Mouse (Mus musculus) heart, embryonic 16.5 days (tissue): ENCODE results near the gene Bdh2. TPM values are rescaled to one million over a fixed set of nuclear protein-coding genes. Genes with fewer than 3 reads are reported as not detected.

Source experiments
- ATAC-seq: fragments of 200-750 bp; cut with Nextera tagmentation; replicated peaks from 2 replicates; pipeline ENCODE4 v1.8.0; 2017; ENCODE audit warnings: moderate number of reproducible peaks; ENCODE audit not compliant: insufficient read depth, low FRiP score; ENCODE audit errors: extremely low read depth
- H3K27ac ChIP-seq: fragments of 300-500 bp; sonication (generic); 2 replicates; pipeline ENCODE4 v1.5.1; 2014; ENCODE audit warnings: mild to moderate bottlenecking, low read length, control low read depth, moderate library complexity
- H3K27me3 ChIP-seq: fragments of 300-500 bp; sonication (generic); 2 replicates; pipeline ENCODE4 v1.6.1; 2014; ENCODE audit warnings: low read length, mixed read lengths; ENCODE audit not compliant: control insufficient read depth, insufficient read depth
- H3K36me3 ChIP-seq: fragments of 300-500 bp; sonication (generic); 2 replicates; pipeline ENCODE4 v1.6.1; 2014; ENCODE audit not compliant: control insufficient read depth, insufficient read depth
- H3K4me1 ChIP-seq: fragments of 300-500 bp; sonication (generic); 2 replicates; pipeline ENCODE4 v1.6.1; 2014; ENCODE audit warnings: low read length, mixed read lengths; ENCODE audit not compliant: control insufficient read depth, insufficient read depth
- H3K4me2 ChIP-seq: fragments of 300-500 bp; sonication (generic); 2 replicates; pipeline ENCODE4 v1.6.1; 2014; ENCODE audit warnings: low read depth, mild to moderate bottlenecking, control low read depth, low read length
- H3K4me3 ChIP-seq: fragments of 300-500 bp; sonication (generic); 2 replicates; pipeline ENCODE4 v1.5.1; 2014; ENCODE audit warnings: mild to moderate bottlenecking, control low read depth, low read length
- H3K9ac ChIP-seq: fragments of 300-500 bp; sonication (generic); 2 replicates; pipeline ENCODE4 v1.6.1; 2014; ENCODE audit warnings: low read length, control low read depth
- H3K9me3 ChIP-seq: fragments of 300-500 bp; sonication (generic); replicated peaks from 2 replicates; pipeline ENCODE4 v1.6.1; 2016; ENCODE audit warnings: low read length; ENCODE audit not compliant: control insufficient read depth
- WGBS: fragments of 180-500 bp; shearing (Covaris S2); extraction: QIAGEN DNeasy Blood & Tissue Kit; methylation state at CpG from one replicate; pipeline ENCODE4 v1.1.7; 2014; 5-methylcytosine and 5-hydroxymethylcytosine counted together
- polyA plus RNA-seq: library from polyadenylated mRNA; unstranded; fragments of >200 nt; fragmentation: Nextera tagmentation; extraction: Ambion mirVana; gene quantifications from 2 replicates; pipeline ENCODE4 v1.2.1, GENCODE M21; 2015

Gene Bdh2
- polyA plus RNA-seq, 1 experiment from 2014 or later: 2.5 TPM

DNA sequence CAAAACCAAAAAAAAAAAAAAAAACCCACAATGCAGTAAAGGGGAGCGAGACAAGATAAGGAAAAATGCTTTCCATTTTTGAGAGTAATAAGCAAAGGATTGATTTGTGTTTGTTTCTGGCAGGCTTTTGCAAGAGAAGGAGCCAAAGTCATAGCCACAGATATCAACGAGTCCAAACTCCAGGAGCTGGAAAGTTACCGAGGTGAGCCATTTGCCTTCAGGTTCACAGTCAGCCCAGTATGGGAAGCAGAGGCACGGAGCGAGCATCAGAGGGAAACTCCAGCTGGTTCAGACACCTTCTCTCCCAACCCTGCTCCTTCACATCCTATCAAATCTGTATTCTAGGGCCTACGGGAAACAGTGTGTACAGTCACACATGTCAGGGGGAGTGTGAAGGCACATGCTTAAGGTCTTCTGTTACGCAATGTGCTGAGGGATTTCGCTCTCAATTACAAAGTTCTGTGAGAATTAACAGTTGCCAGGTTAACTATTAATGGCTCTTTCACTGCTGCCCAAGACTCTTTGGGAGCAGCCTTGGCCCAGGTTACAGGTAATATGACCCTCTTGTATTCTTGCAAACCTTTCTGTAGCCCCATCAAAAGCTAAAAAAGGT is 7.2 kb downstream of the Bdh2 start:
- WGBS: 73% methylated on average over 8 of the region's 8 CpGs
- no peak overlapping the region for H3K4me2 ChIP-seq
- no peaks in the 10 kb centered on the region for H3K36me3 ChIP-seq
- H3K9ac ChIP-seq: no peak overlapping the region
- H3K9me3 ChIP-seq: no peaks in the 10 kb centered on the region
- H3K27ac ChIP-seq: no peak overlapping the region
- ATAC-seq: no peak
- H3K4me1 ChIP-seq: no peaks in the 10 kb centered on the region
- H3K4me3 ChIP-seq: no peak overlapping the region
- H3K27me3 ChIP-seq: no peaks in the 10 kb centered on the region

DNA sequence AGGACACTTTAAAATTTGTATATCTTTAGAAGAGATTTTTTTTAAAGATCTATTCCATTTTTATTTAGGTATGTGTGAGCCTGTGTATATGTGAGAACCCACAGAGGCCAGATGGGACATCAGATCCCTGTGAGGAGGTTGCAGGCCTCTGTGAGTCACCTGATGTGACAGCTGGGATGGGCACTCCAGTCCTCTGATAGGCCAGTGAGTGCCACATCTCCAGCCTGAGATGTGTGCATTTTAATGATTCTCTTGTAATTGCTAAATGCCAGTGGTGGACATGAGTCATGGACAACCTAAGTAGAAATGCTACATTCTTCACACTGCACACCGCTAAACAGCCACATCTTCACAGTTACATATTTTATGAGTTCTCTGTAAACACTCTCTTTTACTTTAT is 8.1 kb downstream of the Bdh2 start:
- H3K4me3 ChIP-seq: no peak overlapping the region
- H3K4me1 ChIP-seq: no peaks in the 10 kb centered on the region
- no peak overlapping the region for H3K27ac ChIP-seq
- WGBS: 85% methylated on average over 1 of the region's 1 CpGs
- H3K27me3 ChIP-seq: no peaks in the 10 kb centered on the region
- H3K4me2 ChIP-seq: no peak overlapping the region
- no peaks in the 10 kb centered on the region for H3K9me3 ChIP-seq
- ATAC-seq: no peak
- H3K36me3 ChIP-seq: no peaks in the 10 kb centered on the region
- H3K9ac ChIP-seq: no peak overlapping the region

DNA sequence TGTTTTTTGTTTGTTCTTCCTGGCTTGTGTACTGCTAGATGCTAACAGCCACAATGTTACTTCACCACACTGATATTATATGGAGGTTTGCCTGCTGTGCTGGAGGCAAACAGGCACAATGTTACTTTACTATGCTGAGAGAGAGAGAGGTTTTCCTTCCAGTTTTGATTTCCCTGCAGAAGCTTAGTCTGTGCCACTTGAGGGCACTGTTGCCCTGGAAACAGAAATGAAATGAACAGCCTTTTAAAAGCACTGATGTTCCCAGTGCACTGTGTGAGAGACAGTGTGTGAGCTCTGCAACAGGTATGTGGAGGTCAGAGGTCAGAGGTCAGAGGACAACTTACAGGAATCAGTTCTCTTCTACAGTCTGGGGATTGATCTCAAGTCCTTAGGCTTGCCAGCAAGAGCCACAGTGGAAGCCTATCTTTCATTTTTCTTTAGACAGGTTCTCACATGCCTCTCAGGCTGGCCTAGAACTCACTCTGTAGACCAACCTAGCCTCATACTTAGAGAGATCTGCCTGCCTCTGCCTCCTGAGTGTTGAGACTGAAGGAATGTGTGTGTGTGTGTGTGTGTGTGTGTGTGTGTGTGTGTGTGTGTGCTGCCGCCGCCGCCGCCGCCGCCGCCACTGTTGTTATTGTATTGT is 9.4 kb downstream of the Bdh2 start:
- H3K4me1 ChIP-seq: no peaks in the 10 kb centered on the region
- H3K4me3 ChIP-seq: no peak overlapping the region
- H3K27me3 ChIP-seq: no peaks in the 10 kb centered on the region
- H3K9ac ChIP-seq: no peak overlapping the region
- no peak for ATAC-seq
- no peaks in the 10 kb centered on the region for H3K9me3 ChIP-seq
- H3K36me3 ChIP-seq: no peaks in the 10 kb centered on the region
- H3K4me2 ChIP-seq: no peak overlapping the region
- WGBS: 95% methylated on average over 7 of the region's 7 CpGs
- no peak overlapping the region for H3K27ac ChIP-seq

DNA sequence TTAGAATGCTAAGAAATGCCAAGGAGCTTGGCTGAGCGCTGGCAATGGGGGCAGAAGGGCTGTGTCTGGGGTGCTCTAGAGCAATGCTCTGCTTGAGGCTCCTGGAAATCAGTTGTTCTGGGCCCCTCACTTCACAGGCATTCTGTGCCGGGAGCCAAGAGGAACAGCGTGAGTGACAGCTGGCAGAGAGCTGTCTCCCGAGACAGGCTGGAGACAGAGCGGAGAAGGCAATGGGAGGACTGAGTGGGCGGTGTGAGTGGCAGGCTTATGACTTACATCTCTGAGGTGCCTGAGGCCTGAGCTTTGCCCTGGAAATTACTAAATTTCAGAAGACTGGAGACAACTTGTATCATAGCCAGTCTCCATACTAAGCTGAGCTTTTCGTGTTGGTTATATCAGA is 12.7 kb downstream of the Bdh2 start:
- Histone ChIP-seq H3K36me3 (no peaks in the 10 kb centered on the region), H3K9ac (no peak overlapping the region), H3K4me1 (no peaks in the 10 kb centered on the region), H3K4me2 (no peak overlapping the region), H3K27me3 (no peaks in the 10 kb centered on the region), H3K27ac (no peak overlapping the region), H3K4me3 (no peak overlapping the region), H3K9me3 (no peaks in the 10 kb centered on the region)
- 40% methylated on average over 7 of the region's 7 CpGs for WGBS
- ATAC-seq: no peak; the same call in 1 of the 2 replicates

DNA sequence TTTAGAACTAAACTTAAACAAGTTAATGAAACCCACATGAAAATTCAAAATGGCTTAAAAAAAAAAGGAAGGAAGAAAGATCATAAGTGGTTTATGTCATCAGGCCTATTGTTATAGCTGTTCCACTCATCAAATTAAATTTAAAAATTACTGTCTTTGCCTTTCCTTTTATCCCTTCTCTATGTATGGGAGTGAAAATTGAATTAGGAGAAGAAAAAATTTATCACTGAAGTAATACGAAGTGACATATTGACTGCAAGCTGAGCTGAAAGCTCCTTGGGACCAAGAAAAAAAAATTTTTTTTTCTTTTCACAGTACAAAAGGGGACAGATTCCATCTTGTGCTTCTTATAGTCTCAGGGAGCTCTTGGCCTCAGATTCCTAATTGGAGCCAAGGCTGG is 14.5 kb downstream of the Bdh2 start:
- H3K4me1 ChIP-seq: no peaks in the 10 kb centered on the region
- no peak overlapping the region for H3K27ac ChIP-seq
- WGBS: 87% methylated on average over 1 of the region's 1 CpGs
- ATAC-seq: no peak
- no peak overlapping the region for H3K9ac ChIP-seq
- no peaks in the 10 kb centered on the region for H3K36me3 ChIP-seq
- no peaks in the 10 kb centered on the region for H3K27me3 ChIP-seq
- H3K4me2 ChIP-seq: no peak overlapping the region
- H3K9me3 ChIP-seq: no peaks in the 10 kb centered on the region
- H3K4me3 ChIP-seq: no peak overlapping the region

DNA sequence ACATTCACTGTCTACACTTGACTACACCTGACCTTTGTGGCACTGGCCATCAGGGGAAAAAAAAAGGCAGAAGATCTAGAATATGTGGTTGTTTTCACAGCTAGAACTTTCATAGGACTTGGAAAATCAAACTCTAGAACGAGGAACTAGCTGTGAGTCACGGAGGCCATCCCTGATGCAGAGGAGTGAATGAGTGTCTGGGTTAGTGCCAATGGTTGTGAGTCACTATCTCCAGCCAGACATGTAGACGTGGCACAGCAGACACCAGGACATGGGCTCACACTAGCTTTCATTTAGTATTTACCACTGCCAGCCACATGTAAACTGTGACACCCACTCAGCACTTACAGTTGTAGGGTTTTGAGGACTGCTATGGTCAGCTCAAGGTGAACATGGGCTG is 17.5 kb downstream of the Bdh2 start:
- 48% methylated on average over 3 of the region's 3 CpGs for WGBS
- no peaks in the 10 kb centered on the region for H3K9me3 ChIP-seq
- no peaks in the 10 kb centered on the region for H3K27me3 ChIP-seq
- H3K4me1 ChIP-seq: no peaks in the 10 kb centered on the region
- no peaks in the 10 kb centered on the region for H3K36me3 ChIP-seq
- ATAC-seq: no peak
- no peak overlapping the region for H3K27ac ChIP-seq
- no peak overlapping the region for H3K9ac ChIP-seq
- H3K4me2 ChIP-seq: no peak overlapping the region
- H3K4me3 ChIP-seq: no peak overlapping the region

DNA sequence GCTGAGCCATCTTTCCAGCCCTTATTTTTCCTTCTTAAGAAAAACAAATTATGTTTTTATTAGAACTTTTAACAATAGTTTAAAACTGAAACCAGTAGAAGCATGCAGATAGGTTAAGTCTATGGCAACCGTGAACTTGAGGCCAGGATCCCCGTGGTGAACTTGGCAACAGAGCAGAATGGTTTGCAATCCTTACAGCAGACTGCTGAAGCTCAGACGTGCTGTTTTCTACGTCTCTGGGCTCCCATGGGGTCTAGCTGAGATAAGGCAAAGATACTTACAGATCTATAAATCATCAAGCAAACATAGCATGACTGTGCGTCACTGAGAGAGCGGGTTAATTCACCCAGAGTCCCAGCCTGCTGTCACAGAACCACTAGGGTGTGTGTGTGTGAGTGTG is 19.1 kb downstream of the Bdh2 start:
- no peaks in the 10 kb centered on the region for H3K36me3 ChIP-seq
- no peak overlapping the region for H3K27ac ChIP-seq
- H3K4me3 ChIP-seq: no peak overlapping the region
- H3K9me3 ChIP-seq: no peaks in the 10 kb centered on the region
- no peak for ATAC-seq
- WGBS: 58% methylated on average over 6 of the region's 6 CpGs
- no peak overlapping the region for H3K9ac ChIP-seq
- H3K4me1 ChIP-seq: no peaks in the 10 kb centered on the region
- H3K27me3 ChIP-seq: no peaks in the 10 kb centered on the region
- H3K4me2 ChIP-seq: no peak overlapping the region

DNA sequence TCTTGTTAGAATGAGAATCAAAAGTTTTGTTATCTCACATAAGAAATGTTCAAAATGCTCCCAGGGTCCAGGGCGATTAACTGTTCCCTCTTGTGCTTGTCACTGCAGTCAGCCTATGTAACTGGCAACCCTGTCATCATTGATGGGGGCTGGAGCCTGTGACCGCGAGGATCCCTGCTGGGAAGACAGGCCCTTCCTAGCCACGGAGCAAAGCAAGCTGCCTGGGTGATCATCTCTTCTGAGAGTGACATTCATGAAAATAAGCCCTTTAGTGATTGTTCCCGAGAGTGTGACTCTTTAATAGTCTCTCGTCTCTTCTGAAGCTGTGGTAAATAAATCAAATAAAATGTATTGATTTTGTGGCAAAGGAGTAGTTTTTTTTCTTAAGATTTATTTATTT is 23.0 kb downstream of the Bdh2 start:
- Histone ChIP-seq H3K9me3 (no peaks in the 10 kb centered on the region), H3K27me3 (no peaks in the 10 kb centered on the region), H3K36me3 (no peaks in the 10 kb centered on the region), H3K4me2 (no peak overlapping the region), H3K4me1 (peaks cover 7% of the 10 kb centered on the region), H3K27ac (no peak overlapping the region), H3K4me3 (no peak overlapping the region), H3K9ac (no peak overlapping the region)
- no peak for ATAC-seq
- WGBS: 47% methylated on average over 6 of the region's 6 CpGs

DNA sequence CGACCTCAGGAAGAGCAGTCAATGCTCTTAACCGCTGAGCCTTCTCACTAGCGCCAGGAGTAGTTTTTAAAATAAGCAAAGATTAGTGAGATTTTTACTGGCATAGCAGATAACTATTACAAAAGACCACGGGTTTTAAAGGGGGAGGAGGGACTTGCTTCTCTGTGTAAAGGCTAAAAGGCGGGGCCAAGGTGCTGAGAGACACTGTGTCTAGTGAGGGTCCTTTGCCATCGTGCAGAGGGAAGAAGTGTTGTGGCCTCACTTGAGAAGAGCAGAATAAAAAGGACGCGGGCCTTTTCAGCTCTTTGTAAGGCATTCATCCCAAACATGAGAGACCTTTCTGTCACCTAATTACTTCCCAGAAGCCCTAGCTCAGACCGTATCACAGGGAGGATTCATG is 23.5 kb downstream of the Bdh2 start:
- no peak for ATAC-seq
- H3K27me3 ChIP-seq: no peaks in the 10 kb centered on the region
- WGBS: 43% methylated on average over 9 of the region's 9 CpGs
- H3K4me1 ChIP-seq: peaks cover 7% of the 10 kb centered on the region
- no peak overlapping the region for H3K27ac ChIP-seq
- H3K4me3 ChIP-seq: no peak overlapping the region
- no peaks in the 10 kb centered on the region for H3K36me3 ChIP-seq
- no peak overlapping the region for H3K9ac ChIP-seq
- H3K4me2 ChIP-seq: no peak overlapping the region
- H3K9me3 ChIP-seq: no peaks in the 10 kb centered on the region
